8 mouse cellular contexts compared by ENCODE assay signal in genomic region chr6:6955395-6955763, GRCm38 (mm10). TPM values are rescaled to one million over a fixed set of nuclear protein-coding genes. Genes with fewer than 3 reads are reported as not detected.
DNase-seq lines count a peak whose midpoint lies in the region; ATAC-seq and TF ChIP-seq lines count a peak whose summit lies in the region.

No protein-coding gene starts in this region.

- no peak for DNase-seq in cerebellum, adult 18-20 months
- no peak for DNase-seq in thymus, adult 2 months
- DNase-seq in thymus, postnatal 10 days (ENCODE audit: low spot score in 2 of 2), result no peak
- DNase-seq in liver, embryonic 11.5 days (ENCODE audit: low spot score), result no peak
- no peak for DNase-seq in embryo, embryonic 11 days
- DNase-seq in T-cell, adult 2 months (ENCODE audit: low spot score), result no peak

- no peaks in the 10 kb centered on the region for H3K36me3 ChIP-seq in thymus, adult 2 months (ENCODE audit: control insufficient read depth, insufficient read depth, low read length)
- no peaks in the 10 kb centered on the region for H3K36me3 ChIP-seq in liver, embryonic 11.5 days (ENCODE audit: control insufficient read depth, insufficient read depth, low read length)
- H3K36me3 ChIP-seq in stomach, embryonic 16.5 days (ENCODE audit: control insufficient read depth, insufficient read depth, low read length), result no peaks in the 10 kb centered on the region

- H3K4me2 ChIP-seq in liver, embryonic 11.5 days, result peak overlapping the region; percentile 76
- H3K4me2 ChIP-seq in stomach, embryonic 16.5 days (ENCODE audit: low read depth, low read length), result peak overlapping the region; percentile 75

- TF ChIP-seq POLR2A in thymus, adult 2 months (IDR thresholded peaks at IDR 0.05; ENCODE audit: control insufficient read depth, extremely low read depth, insufficient read depth, low read length, poor library complexity), result no peak

- ATAC-seq in cerebellum, adult (ENCODE audit: insufficient number of reproducible peaks, low FRiP score, low TSS enrichment), result peak; percentile 56
- peak; percentile 44 for ATAC-seq in liver, embryonic 11.5 days (replicated peaks; ENCODE audit: low FRiP score)
- peak; percentile 28; the same call in 1 of the 2 replicates for ATAC-seq in stomach, embryonic 16.5 days (ENCODE audit: insufficient read depth, low FRiP score)

- H3K4me1 ChIP-seq in thymus, adult 2 months (replicated peaks; ENCODE audit: control insufficient read depth, insufficient read depth, low read length), result no peaks in the 10 kb centered on the region
- no peaks in the 10 kb centered on the region for H3K4me1 ChIP-seq in liver, embryonic 11.5 days (replicated peaks; ENCODE audit: control insufficient read depth, insufficient read depth, low read length)
- no peaks in the 10 kb centered on the region for H3K4me1 ChIP-seq in stomach, embryonic 16.5 days (ENCODE audit: control insufficient read depth, insufficient read depth, low read length)

- 45% methylated on average over 6 of the region's 6 CpGs for WGBS in thymus, adult 2 months
- 40% methylated on average over 6 of the region's 6 CpGs for WGBS in liver, embryonic 11.5 days
- WGBS in stomach, embryonic 16.5 days, result 40% methylated on average over 6 of the region's 6 CpGs

- H3K9me3 ChIP-seq in liver, embryonic 11.5 days (ENCODE audit: control insufficient read depth, low read length), result no peaks in the 10 kb centered on the region
- no peaks in the 10 kb centered on the region for H3K9me3 ChIP-seq in stomach, embryonic 16.5 days (replicated peaks; ENCODE audit: control insufficient read depth, low read length)

- H3K4me3 ChIP-seq in thymus, adult 2 months (ENCODE audit: control insufficient read depth, insufficient read depth, low read length), result no peak overlapping the region; the same call in 1 of the 2 replicates
- H3K4me3 ChIP-seq in liver, embryonic 11.5 days (ENCODE audit: low read depth, low read length), result peak overlapping the region; percentile 64
- peak overlapping the region; percentile 66 for H3K4me3 ChIP-seq in stomach, embryonic 16.5 days (replicated peaks; ENCODE audit: low read length)

- H3K27ac ChIP-seq in thymus, adult 2 months (ENCODE audit: control insufficient read depth, insufficient read depth, low read length), result peak overlapping the region; percentile 33; the same call in 1 of the 2 replicates
- H3K27ac ChIP-seq in liver, embryonic 11.5 days (ENCODE audit: low read depth, low read length), result no peak overlapping the region
- peak overlapping the region; percentile 68; the same call in 1 of the 2 replicates for H3K27ac ChIP-seq in stomach, embryonic 16.5 days (ENCODE audit: low read length)

- no peak overlapping the region; the same call in 1 of the 2 replicates for H3K9ac ChIP-seq in liver, embryonic 11.5 days (ENCODE audit: low read depth, low read length)
- H3K9ac ChIP-seq in stomach, embryonic 16.5 days (ENCODE audit: low read length), result peak overlapping the region; percentile 65

- no peak for TF ChIP-seq CTCF in thymus, adult 2 months (IDR thresholded peaks at IDR 0.05; ENCODE audit: borderline replicate concordance, control insufficient read depth, extremely low read depth, insufficient read depth, low read length, poor library complexity)

- no peaks in the 10 kb centered on the region for H3K27me3 ChIP-seq in thymus, adult 2 months (ENCODE audit: control insufficient read depth, insufficient read depth, low read length)
- no peaks in the 10 kb centered on the region for H3K27me3 ChIP-seq in liver, embryonic 11.5 days (replicated peaks; ENCODE audit: control insufficient read depth, insufficient read depth, low read length)
- no peaks in the 10 kb centered on the region for H3K27me3 ChIP-seq in stomach, embryonic 16.5 days (ENCODE audit: control insufficient read depth, insufficient read depth, low read length)

RNA-seq across cellular contexts. Expression of gene Sdhaf3, which starts 0.4 kb away (rescaled TPM):
- polyA plus RNA-seq in thymus, adult 2 months (2012; rRNA removed), result 0.31 and 0.33 TPM in 2 replicates
- 5.1 and 5.8 TPM in 2 replicates for polyA plus RNA-seq in liver, embryonic 11.5 days (2014; fragmentation: Nextera tagmentation; extraction: Ambion mirVana)
- polyA plus RNA-seq in stomach, embryonic 16.5 days (2015; fragmentation: Nextera tagmentation; extraction: Ambion mirVana), result 4.5 and 5.1 TPM in 2 replicates
